Mouse (Mus musculus) 3134 (cell line): ENCODE measurements around the gene Tacr2.
A peak's percentile ranks its signal among the peaks of the same experiment; 100 is the strongest.

Source experiments
- DNase-seq: peaks from one replicate; pipeline ENCODE4 v3.0.0-alpha.2; 2011; ENCODE audit warnings: low spot score; ENCODE audit not compliant: insufficient read length; ENCODE audit errors: extremely low read depth

Tacr2 gene

GRCm38 (mm10) chr10:62252000-62252488 lies at the start of gene Tacr2:
Gene Tacr2 (plus strand): TSS chr10:62252438.
- no peak for DNase-seq

GRCm38 (mm10) chr10:62202574-62202973 lies 49.7 kb upstream of the Tacr2 start:
- DNase-seq, result peak; percentile 45

GRCm38 (mm10) chr10:62208241-62208896 lies 43.9 kb upstream of the Tacr2 start:
- no peak for DNase-seq

GRCm38 (mm10) chr10:62211310-62211709 lies 40.9 kb upstream of the Tacr2 start:
- DNase-seq, result no peak

GRCm38 (mm10) chr10:62215169-62215616 lies 37.0 kb upstream of the Tacr2 start:
- no peak for DNase-seq

- DNase-seq, result no peak
Measured at GRCm38 (mm10) chr10:62215633-62216032, 36.6 kb upstream of the Tacr2 start.

GRCm38 (mm10) chr10:62216595-62216994 lies 35.6 kb upstream of the Tacr2 start:
- no peak for DNase-seq

- no peak for DNase-seq
Measured at GRCm38 (mm10) chr10:62217196-62217595, 35.0 kb upstream of the Tacr2 start.

- no peak for DNase-seq
Measured at GRCm38 (mm10) chr10:62218044-62218788, 34.0 kb upstream of the Tacr2 start.

- DNase-seq, result no peak
Measured at GRCm38 (mm10) chr10:62218789-62219172, 33.5 kb upstream of the Tacr2 start.

- no peak for DNase-seq
Measured at GRCm38 (mm10) chr10:62220732-62221514, 31.3 kb upstream of the Tacr2 start.

- no peak for DNase-seq
Measured at GRCm38 (mm10) chr10:62221647-62222046, 30.6 kb upstream of the Tacr2 start.

- DNase-seq, result no peak
Measured at GRCm38 (mm10) chr10:62222777-62223176, 29.5 kb upstream of the Tacr2 start.

GRCm38 (mm10) chr10:62224231-62224630 lies 28.0 kb upstream of the Tacr2 start:
- DNase-seq, result no peak

- no peak for DNase-seq
Measured at GRCm38 (mm10) chr10:62225839-62226238, 26.4 kb upstream of the Tacr2 start.

- peak; percentile 60 for DNase-seq
Measured at GRCm38 (mm10) chr10:62228126-62228525, 24.1 kb upstream of the Tacr2 start.

GRCm38 (mm10) chr10:62230708-62231394 lies 21.4 kb upstream of the Tacr2 start, which contains the start of gene Tspan15:
Gene Tspan15 (minus strand): TSS chr10:62231251.
- no peak for DNase-seq

GRCm38 (mm10) chr10:62231395-62231732 lies 20.9 kb upstream of the Tacr2 start:
- DNase-seq, result no peak

GRCm38 (mm10) chr10:62231811-62232210 lies 20.4 kb upstream of the Tacr2 start:
- no peak for DNase-seq

- no peak for DNase-seq
Measured at GRCm38 (mm10) chr10:62236165-62236564, 16.1 kb upstream of the Tacr2 start.

- no peak for DNase-seq
Measured at GRCm38 (mm10) chr10:62237205-62237604, 15.0 kb upstream of the Tacr2 start.
